Mouse (Mus musculus) limb, embryonic 10.5 days (tissue): Measurements from ENCODE around the gene Nkd1. TPM values are rescaled to one million over a fixed set of nuclear protein-coding genes. Genes with fewer than 3 reads are reported as not detected.

Source experiments
- DNase-seq: peaks from one replicate; pipeline ENCODE4 v3.0.0-alpha.2; 2017; ENCODE audit warnings: low spot score
- H3K27ac ChIP-seq: fragments of 300-500 bp; sonication (generic); 2 replicates; pipeline ENCODE4 v1.5.1; 2016; ENCODE audit warnings: mild to moderate bottlenecking
- H3K27me3 ChIP-seq: fragments of 300-500 bp; sonication (generic); 2 replicates; pipeline ENCODE4 v1.6.1; 2016; ENCODE audit warnings: low read depth, mild to moderate bottlenecking; ENCODE audit not compliant: poor library complexity, severe bottlenecking
- H3K36me3 ChIP-seq: fragments of 300-500 bp; sonication (generic); 2 replicates; pipeline ENCODE4 v1.6.1; 2016; ENCODE audit warnings: mild to moderate bottlenecking, moderate library complexity
- H3K4me1 ChIP-seq: fragments of 300-500 bp; sonication (generic); 2 replicates; pipeline ENCODE4 v1.6.1; 2016
- H3K4me3 ChIP-seq: fragments of 300-500 bp; sonication (generic); 2 replicates; pipeline ENCODE4 v1.5.1; 2016; ENCODE audit warnings: mild to moderate bottlenecking, moderate library complexity
- H3K9me3 ChIP-seq: fragments of 300-500 bp; sonication (generic); replicated peaks from 2 replicates; pipeline ENCODE4 v1.6.1; 2016; ENCODE audit warnings: mild to moderate bottlenecking
- WGBS: fragments of 180-500 bp; shearing (Covaris S2); methylation state at CpG from one replicate; pipeline ENCODE4 v1.1.7; 2016; 5-methylcytosine and 5-hydroxymethylcytosine counted together
- polyA plus RNA-seq: library from polyadenylated mRNA; unstranded; fragments of >200 nt; fragmentation: Nextera tagmentation; extraction: Ambion mirVana; gene quantifications from 2 replicates; pipeline ENCODE4 v1.2.1, GENCODE M21; 2016

The Nkd1 gene
- polyA plus RNA-seq, 1 experiment from 2014 or later, result 60.7 TPM

DNA sequence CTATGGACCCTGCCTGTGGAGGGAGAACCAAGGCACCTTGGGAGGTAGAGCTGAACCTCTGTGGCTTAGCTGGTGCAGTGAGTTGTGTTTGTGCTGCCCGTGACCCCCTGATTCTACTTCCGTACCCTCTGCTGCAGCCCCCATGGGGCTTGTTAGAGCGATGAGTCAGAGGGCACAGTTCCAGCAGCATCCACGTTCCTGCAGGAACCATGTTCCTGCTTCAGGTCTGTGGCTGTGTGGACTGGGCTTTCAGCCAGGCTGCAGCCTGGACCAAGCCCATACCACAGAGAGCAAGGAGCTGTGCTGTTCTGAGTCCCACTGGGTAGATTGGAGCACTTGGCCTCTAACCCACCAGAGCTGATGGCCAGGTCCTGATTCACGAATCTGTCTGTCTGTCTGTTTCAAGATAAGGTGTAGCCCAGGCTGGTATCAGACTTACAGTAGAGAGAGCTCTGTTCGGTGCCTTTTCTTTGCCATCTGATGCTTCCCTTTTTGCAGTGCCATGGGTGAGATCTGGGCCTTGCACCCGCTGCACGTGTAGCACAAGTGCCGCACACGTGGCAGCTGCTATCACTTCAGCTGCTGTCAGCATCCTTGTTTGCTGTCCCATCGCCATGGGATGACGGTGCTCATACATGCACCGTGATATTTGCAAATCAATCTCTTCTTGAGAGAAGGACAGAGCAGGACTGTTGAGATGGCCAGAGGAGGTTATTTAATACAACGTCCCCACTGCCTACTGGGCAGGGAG lies 50.5 kb downstream of the Nkd1 start:
- Histone ChIP-seq H3K27ac (peak overlapping the region; percentile 93), H3K4me3 (no peak overlapping the region), H3K36me3 (peaks cover 29% of the 10 kb centered on the region), H3K27me3 (no peaks in the 10 kb centered on the region), H3K9me3 (no peaks in the 10 kb centered on the region), H3K4me1 (peaks cover 65% of the 10 kb centered on the region)
- 89% methylated on average over 14 of the region's 14 CpGs for WGBS
- DNase-seq, result no peak

DNA sequence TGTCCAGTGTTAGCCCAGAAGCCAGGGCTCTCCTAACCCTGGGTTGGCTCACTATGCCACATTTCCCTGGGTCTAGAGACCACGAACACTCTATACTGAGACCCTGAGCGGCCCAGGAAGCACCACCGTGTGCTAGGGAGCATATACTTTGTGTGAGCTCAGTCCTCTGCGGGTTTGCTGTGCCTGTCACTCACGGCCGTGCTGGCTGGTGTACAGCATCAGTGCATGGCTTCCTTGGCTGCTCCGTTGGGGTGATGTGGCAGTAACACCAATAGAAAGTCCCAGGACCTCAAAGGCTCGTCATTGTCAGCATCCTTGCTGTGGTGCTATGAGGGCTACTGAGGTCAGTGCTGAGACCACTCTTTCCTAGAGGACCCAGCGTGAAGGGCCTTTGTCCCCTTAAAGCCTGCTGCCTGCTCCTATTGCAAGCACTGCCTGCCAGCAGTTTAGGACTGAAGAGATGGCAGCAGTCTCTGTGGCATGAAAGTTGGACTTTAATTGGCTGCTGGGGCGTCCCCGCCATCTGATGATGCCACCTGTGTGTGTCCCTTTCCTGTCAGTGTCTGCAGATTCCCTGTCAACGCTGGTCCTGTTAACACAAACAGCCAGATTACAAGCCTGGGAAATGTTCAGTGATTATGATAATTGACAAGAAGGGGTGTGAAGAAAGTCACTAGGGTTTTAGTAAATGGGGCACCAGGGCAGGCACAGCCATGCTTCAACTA lies 51.2 kb downstream of the Nkd1 start:
- WGBS, result 90% methylated on average over 12 of the region's 12 CpGs
- Histone ChIP-seq H3K36me3 (peaks cover 29% of the 10 kb centered on the region), H3K27me3 (no peaks in the 10 kb centered on the region), H3K4me1 (peaks cover 60% of the 10 kb centered on the region), H3K9me3 (no peaks in the 10 kb centered on the region), H3K27ac (peak overlapping the region; percentile 93), H3K4me3 (no peak overlapping the region)
- no peak for DNase-seq

DNA sequence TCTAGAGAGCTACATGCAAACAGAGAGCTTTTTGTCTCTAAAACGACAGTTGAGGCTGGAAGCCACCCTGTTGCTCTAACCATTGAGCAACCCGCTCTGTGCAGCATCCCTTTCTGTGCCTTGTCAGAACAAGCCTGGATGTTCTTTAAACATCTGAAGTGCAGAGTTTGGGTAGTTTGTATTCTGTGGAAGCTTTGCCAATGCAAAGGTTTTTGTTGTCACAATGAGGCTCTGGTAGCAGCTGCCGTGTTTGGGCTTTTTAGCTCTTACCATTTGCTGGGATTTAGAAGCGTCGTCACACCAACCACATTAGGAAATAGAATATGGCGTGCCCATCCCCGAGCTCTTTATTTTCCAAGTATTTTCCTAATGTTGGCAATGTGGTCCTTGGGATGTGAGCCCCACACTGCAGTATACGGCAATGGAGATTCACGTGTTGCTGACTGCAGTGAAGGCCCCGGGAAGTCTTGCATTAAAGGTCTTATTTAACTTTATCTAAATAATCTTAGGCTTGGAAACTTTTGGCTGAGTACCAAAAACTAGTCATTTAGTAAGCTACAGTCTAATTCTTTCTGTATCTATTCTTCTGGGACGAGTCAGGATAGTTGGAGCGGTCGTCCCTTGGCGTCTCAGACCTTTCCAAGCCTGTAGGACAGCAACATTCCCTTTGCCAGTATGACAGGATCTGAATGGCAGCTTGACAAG lies 51.9 kb downstream of the Nkd1 start:
- Histone ChIP-seq H3K27me3 (no peaks in the 10 kb centered on the region), H3K36me3 (peaks cover 34% of the 10 kb centered on the region), H3K9me3 (no peaks in the 10 kb centered on the region), H3K4me1 (peaks cover 57% of the 10 kb centered on the region), H3K27ac (no peak overlapping the region), H3K4me3 (no peak overlapping the region)
- no peak for DNase-seq
- WGBS, result 93% methylated on average over 14 of the region's 14 CpGs

DNA sequence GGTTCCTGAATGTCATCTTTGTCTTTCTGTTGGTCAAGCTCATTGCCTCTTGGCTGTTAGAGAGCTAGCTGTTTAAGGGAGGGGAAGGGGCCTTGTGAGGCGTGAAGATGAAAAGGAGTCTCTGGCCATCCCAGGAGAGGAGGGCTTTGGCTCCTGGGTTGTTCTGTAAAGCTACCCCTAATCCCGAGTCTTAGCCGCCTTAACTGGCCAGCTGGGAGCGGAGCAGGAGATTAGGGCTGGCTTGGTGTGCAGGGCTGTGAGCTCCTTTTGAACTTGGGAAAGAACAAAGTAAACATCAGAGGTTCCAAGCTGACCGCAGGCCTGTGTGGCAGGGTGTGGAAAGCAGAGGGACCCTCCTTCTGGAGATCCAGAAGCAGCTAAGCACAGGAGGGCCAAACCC lies 53.8 kb downstream of the Nkd1 start:
- Histone ChIP-seq H3K36me3 (peaks cover 50% of the 10 kb centered on the region), H3K27me3 (no peaks in the 10 kb centered on the region), H3K27ac (no peak overlapping the region), H3K4me1 (peaks cover 57% of the 10 kb centered on the region), H3K9me3 (no peaks in the 10 kb centered on the region), H3K4me3 (no peak overlapping the region)
- no peak for DNase-seq
- WGBS, result 73% methylated on average over 5 of the region's 5 CpGs

DNA sequence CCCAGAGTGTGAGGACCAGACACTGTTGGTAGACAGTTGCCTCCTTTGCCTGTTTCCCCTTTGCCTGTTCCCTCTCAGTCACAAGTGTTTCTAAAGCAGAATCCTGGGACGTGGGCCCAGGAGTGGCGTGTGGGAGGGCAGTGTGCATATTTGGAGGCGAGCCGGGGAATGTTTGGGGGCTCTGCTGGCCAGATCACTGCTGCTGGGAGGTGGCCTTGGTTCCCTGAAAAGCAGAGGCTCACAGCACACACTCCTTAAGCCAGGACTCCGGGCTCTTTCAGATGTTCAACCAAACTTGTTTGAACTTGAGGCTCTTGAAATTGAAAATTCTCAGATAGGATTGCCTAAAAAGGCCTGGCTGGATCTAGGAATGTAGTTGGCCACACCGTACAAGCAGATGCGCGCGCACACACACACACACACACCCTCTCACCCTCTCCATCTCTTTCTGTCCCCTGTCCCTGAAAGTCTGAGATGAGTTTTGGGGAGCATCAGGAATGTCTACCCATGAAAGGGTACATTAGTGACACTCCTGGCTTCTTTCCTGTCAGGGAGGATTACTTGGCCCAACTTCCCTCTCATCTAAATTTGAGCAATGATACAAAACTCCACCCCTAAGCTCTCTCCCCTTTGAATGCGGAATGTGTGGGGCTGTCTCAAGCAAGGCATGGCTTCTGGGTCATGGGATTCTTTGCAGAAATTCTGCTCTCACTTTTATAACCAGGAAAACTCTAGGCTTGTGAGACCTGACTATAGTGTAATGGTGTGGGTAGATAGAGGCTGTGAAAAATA lies 55.4 kb downstream of the Nkd1 start:
- no peak overlapping the region for H3K4me3 ChIP-seq
- 91% methylated on average over 10 of the region's 10 CpGs for WGBS
- H3K4me1 ChIP-seq, result peaks cover 43% of the 10 kb centered on the region
- H3K27ac ChIP-seq, result peak overlapping the region; percentile 53; the same call in 1 of the 2 replicates
- DNase-seq, result no peak
- no peaks in the 10 kb centered on the region for H3K9me3 ChIP-seq
- no peaks in the 10 kb centered on the region for H3K27me3 ChIP-seq
- H3K36me3 ChIP-seq, result peaks cover 65% of the 10 kb centered on the region

DNA sequence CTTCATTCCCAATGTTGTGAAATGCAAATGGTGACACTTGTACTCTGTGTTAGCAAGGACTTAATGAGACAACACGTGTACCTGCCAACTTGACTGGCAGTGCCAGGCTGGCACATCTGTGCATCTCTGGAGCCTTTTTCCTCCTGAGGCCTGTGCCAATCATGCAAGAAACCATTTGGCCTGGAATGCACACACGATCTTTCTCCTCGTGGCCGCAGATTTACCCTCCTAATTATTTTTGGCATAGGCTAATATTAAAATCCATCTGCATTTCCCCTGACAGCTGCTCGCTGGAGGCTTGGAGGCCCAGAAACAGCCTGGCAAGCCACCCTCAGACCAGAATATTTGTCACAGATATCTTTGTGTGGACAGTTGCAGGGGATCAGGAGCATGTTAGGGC lies 56.5 kb downstream of the Nkd1 start:
- 93% methylated on average over 5 of the region's 5 CpGs for WGBS
- Histone ChIP-seq H3K27me3 (no peaks in the 10 kb centered on the region), H3K4me3 (no peak overlapping the region), H3K27ac (no peak overlapping the region), H3K36me3 (peaks cover 76% of the 10 kb centered on the region), H3K9me3 (no peaks in the 10 kb centered on the region), H3K4me1 (peaks cover 32% of the 10 kb centered on the region)
- DNase-seq, result no peak

DNA sequence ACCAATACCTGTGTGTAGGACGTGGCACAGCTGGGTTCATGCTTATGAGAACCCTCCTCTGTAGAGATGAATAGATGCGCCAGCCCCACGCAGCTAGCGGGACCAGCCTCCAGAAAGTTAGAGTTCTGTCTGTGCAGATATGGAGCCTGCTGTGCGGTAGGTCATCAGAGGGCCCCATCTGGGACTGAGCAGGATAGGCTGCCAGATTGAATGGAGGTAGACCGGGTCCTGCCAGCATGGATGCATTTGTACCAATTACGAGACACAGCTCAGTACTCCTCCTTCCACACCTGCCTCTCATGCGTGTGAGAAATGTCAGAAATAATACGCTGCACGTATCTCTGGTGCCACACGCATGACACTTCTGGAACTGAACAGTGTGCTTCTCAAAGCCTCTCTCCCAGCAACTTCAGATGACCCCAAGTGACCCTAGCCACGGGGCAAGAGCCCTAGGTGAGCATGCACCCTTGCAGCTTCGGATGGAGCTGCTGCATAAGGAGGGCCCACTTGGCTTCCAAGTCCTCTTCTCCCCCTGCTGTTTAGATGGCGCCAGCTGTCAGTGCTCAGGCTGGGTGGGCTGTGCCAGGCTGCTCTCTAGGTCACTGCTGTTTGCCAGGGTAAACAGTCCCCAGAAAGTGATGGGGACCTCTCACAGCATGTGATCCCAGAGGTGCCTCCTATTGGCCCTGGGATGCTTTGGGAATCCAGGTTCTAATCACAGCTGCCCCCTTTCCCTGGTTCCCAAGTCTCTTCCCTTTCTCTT lies 57.4 kb downstream of the Nkd1 start:
- WGBS, result 75% methylated on average over 14 of the region's 14 CpGs
- no peak for DNase-seq
- peaks cover 84% of the 10 kb centered on the region for H3K36me3 ChIP-seq
- H3K4me1 ChIP-seq, result peaks cover 32% of the 10 kb centered on the region
- H3K27ac ChIP-seq, result peak overlapping the region; percentile 42; the same call in 1 of the 2 replicates
- H3K4me3 ChIP-seq, result no peak overlapping the region
- H3K27me3 ChIP-seq, result no peaks in the 10 kb centered on the region
- no peaks in the 10 kb centered on the region for H3K9me3 ChIP-seq

DNA sequence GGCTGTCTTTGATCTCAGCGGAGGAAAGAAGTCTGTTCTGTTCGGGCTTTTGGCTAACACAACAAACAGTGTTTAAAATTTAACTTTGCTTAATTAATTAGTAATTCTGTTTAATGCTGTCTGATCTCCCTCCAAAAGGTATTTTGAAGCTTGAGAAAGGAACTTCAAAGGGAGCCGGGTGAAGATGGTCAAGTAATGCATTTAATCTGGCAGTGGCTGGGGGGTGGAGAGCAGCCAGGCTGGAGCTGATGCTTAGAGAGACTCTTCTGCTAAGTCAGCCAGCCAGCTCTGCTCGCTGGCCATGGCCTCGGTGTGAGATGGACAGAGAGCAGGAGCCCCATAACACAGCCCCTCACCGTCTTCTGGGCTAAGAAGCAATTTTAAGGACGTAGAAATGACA lies 58.1 kb downstream of the Nkd1 start:
- 43% methylated on average over 7 of the region's 7 CpGs for WGBS
- DNase-seq, result no peak
- H3K36me3 ChIP-seq, result peaks cover 84% of the 10 kb centered on the region

DNA sequence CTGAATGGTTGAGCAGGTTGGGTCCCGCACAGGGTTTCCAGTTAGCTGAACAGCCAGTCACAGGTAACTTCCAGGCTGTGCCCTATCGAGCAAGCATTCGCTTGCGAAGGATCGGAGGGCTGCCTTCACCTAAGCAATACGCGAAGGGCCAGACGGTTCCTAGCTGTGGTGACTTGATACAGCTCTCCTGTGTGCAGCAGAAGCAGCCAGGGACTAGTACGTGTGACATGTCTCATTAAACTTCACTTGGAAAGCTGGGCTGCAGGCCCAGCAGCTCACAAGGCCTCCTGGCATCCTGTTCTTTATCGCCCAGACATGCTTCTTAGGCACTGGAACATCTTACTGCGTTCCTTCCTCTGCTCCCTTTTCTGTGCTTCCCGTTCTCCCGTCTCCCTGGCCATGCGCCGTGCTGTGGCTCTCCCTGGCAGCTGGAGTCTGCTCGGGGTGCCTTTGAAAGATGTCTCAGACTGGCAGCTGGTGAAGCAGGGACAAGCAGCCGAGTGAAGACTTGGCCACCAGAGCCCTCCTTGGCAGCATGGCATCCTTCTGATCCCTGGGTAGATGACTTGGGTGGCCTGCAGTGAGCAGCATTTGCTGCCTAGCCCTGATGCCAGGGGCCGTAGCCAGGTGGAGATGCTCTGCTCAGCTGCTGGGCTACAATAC lies 58.6 kb downstream of the Nkd1 start:
- Histone ChIP-seq H3K4me1 (peaks cover 32% of the 10 kb centered on the region), H3K36me3 (peaks cover 83% of the 10 kb centered on the region), H3K9me3 (no peaks in the 10 kb centered on the region), H3K27me3 (no peaks in the 10 kb centered on the region), H3K4me3 (no peak overlapping the region), H3K27ac (peak overlapping the region; percentile 42; the same call in 1 of the 2 replicates)
- no peak for DNase-seq
- WGBS, result 90% methylated on average over 18 of the region's 18 CpGs

More for the DNA sequence above, 58.1 kb downstream of the Nkd1 start:
- Histone ChIP-seq H3K27ac (peak overlapping the region; percentile 42; the same call in 1 of the 2 replicates), H3K4me1 (peaks cover 32% of the 10 kb centered on the region), H3K27me3 (no peaks in the 10 kb centered on the region), H3K9me3 (no peaks in the 10 kb centered on the region), H3K4me3 (no peak overlapping the region)

DNA sequence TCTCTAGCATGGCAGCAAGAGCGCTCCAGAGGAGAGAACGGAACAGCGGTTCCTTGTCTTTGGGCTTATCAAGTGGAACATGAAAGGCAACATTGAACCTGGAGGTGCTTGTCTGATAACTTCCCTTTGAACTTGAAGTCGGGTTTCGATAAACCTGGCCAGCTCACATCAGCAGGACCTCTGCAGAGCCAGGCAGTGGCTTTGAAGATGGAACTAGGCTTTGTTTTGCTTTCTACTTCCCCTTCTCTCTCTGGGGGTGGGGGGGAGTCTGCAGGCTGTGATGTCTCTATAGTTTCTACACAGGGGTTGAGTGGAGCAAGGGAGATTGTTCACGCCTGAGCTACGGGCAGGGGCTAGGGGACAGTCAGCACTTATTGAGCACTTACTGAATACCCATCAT lies 59.6 kb downstream of the Nkd1 start:
- Histone ChIP-seq H3K4me1 (peaks cover 32% of the 10 kb centered on the region), H3K27me3 (no peaks in the 10 kb centered on the region), H3K27ac (no peak overlapping the region), H3K36me3 (peaks cover 83% of the 10 kb centered on the region), H3K9me3 (no peaks in the 10 kb centered on the region), H3K4me3 (no peak overlapping the region)
- 93% methylated on average over 7 of the region's 7 CpGs for WGBS
- no peak for DNase-seq

DNA sequence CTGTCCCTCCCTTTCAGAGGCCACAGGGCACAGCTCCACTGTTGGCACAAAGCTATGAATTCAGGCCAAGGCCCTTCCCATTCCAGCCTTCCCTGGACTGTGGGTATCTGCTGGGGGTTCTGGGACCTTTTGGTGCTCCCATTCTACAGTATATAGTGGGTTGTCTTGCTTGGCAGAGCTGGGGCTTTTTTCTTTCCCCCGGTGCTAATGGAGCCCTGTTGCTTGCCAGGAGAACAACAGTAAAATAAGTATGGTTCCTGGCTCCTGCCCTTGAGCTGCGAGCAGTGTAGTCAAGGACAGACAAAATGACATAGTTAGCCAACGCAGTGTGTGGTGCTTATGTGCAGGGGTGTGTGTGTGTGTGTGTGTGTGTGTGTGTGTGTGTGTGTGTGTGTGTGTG lies 62.7 kb downstream of the Nkd1 start:
- H3K36me3 ChIP-seq, result peaks cover 97% of the 10 kb centered on the region
- 88% methylated on average over 3 of the region's 3 CpGs for WGBS

More for the DNA sequence above, 62.7 kb downstream of the Nkd1 start:
- H3K27me3 ChIP-seq, result no peaks in the 10 kb centered on the region
- H3K4me3 ChIP-seq, result no peak overlapping the region
- H3K9me3 ChIP-seq, result no peaks in the 10 kb centered on the region
- DNase-seq, result no peak
- H3K27ac ChIP-seq, result no peak overlapping the region
- peaks cover 16% of the 10 kb centered on the region for H3K4me1 ChIP-seq
